ENCODE assay signal across 14 mouse cellular contexts in genomic region chr9:73927276-73927675, GRCm38 (mm10). TPM values are rescaled to one million over a fixed set of nuclear protein-coding genes. Genes with fewer than 3 reads are reported as not detected.
DNase-seq lines count a peak whose midpoint lies in the region.
"Had no signal": no experiment of that assay in that cellular context is flagged by ENCODE, and none has a peak within 500 bp of the region (broad histone marks: within the 10 kb centered on the region; RNA-seq: fewer than 3 reads in every experiment).

No protein-coding gene starts in this region.

- peak; percentile 61 for DNase-seq in heart, adult 11 months
- DNase-seq in heart, adult 18-20 months = no peak
- DNase-seq in cerebellum, adult 11 months = peak; percentile 94
- DNase-seq in cerebellum, adult 9-10 months = peak; percentile 98
- DNase-seq in cerebellum, postnatal 36 days = peak; percentile 93
- DNase-seq in spleen, adult 18-20 months = no peak
- DNase-seq in heart, postnatal 4 days = no peak
- DNase-seq: adrenal gland, adult 2 months; embryo, embryonic 11 days; gastrocnemius, adult 2 months; kidney, postnatal 25 days; right cerebral cortex, postnatal 4 days had no signal

RNA-seq across cellular contexts. Expression of gene Unc13c, which starts 41.5 kb away (rescaled TPM):
- under 1 TPM; 0.30 to 0.33 TPM for total RNA-seq in heart, adult 18-20 months (2021)
- total RNA-seq in heart, postnatal 4 days (2021) = 1 to 10 TPM; 3.4 to 3.6 TPM
- total RNA-seq: CH12.LX; megakaryocyte progenitor cell, adult 5-6 weeks had no signal

Comparison
In these comparisons a context has a peak if more than half of its experiments do, and no peak if none do; other contexts are left out.
1. DNase-seq: peak in heart, adult 11 months (single experiment), cerebellum, adult 11 months (single experiment), cerebellum, adult 9-10 months (single experiment) and cerebellum, postnatal 36 days (2 of 2); none in heart, adult 18-20 months (0 of 2), spleen, adult 18-20 months (0 of 2) and heart, postnatal 4 days (single experiment).